Mouse (Mus musculus) heart, postnatal 0 days (tissue): ENCODE results near the gene Akna. TPM values are rescaled to one million over a fixed set of nuclear protein-coding genes. Genes with fewer than 3 reads are reported as not detected.

Source experiments
- ATAC-seq: fragments of 200-750 bp; cut with Nextera tagmentation; 2 replicates; pipeline ENCODE4 v1.8.0; 2017; ENCODE audit warnings: low read depth, moderate number of reproducible peaks, moderate library complexity; ENCODE audit not compliant: insufficient read depth
- DNase-seq: peaks from one replicate; pipeline ENCODE4 v3.0.0-alpha.2; 2016; ENCODE audit warnings: low spot score
- H3K27ac ChIP-seq: fragments of 300-500 bp; sonication (generic); 2 replicates; pipeline ENCODE4 v1.5.1; 2014; ENCODE audit warnings: low read depth, mild to moderate bottlenecking
- H3K27me3 ChIP-seq: fragments of 300-500 bp; sonication (generic); 2 replicates; pipeline ENCODE4 v1.6.1; 2014; ENCODE audit warnings: low read length, mixed read lengths; ENCODE audit not compliant: control insufficient read depth, insufficient read depth
- H3K36me3 ChIP-seq: fragments of 300-500 bp; sonication (generic); replicated peaks from 2 replicates; pipeline ENCODE4 v1.6.1; 2014; ENCODE audit warnings: low read length, mixed read lengths; ENCODE audit not compliant: control insufficient read depth, insufficient read depth
- H3K4me1 ChIP-seq: fragments of 300-500 bp; sonication (generic); 2 replicates; pipeline ENCODE4 v1.6.1; 2014; ENCODE audit warnings: antibody characterized with exemption; ENCODE audit not compliant: control insufficient read depth, insufficient read depth
- H3K4me2 ChIP-seq: fragments of 300-500 bp; sonication (generic); 2 replicates; pipeline ENCODE4 v1.6.1; 2014; ENCODE audit warnings: low read depth, mild to moderate bottlenecking, low read length, moderate library complexity
- H3K4me3 ChIP-seq: fragments of 300-500 bp; sonication (generic); 2 replicates; pipeline ENCODE4 v1.5.1; 2014; ENCODE audit warnings: low read depth, low read length
- H3K9ac ChIP-seq: fragments of 300-500 bp; sonication (generic); replicated peaks from 2 replicates; pipeline ENCODE4 v1.6.1; 2014; ENCODE audit warnings: low read depth, low read length, mixed read lengths
- H3K9me3 ChIP-seq: fragments of 300-500 bp; sonication (generic); replicated peaks from 2 replicates; pipeline ENCODE4 v1.6.1; 2016; ENCODE audit warnings: low read length; ENCODE audit not compliant: control insufficient read depth
- CTCF ChIP-seq: IDR thresholded peaks from 2 replicates; pipeline ENCODE4 v1.5.1; 2016; ENCODE audit warnings: antibody characterized with exemption, control low read depth, low read depth
- EP300 ChIP-seq: IDR thresholded peaks from 2 replicates; pipeline ENCODE4 v1.6.1; 2016; ENCODE audit warnings: antibody characterized with exemption, low read depth
- WGBS: fragments of 180-500 bp; shearing (Covaris S2); extraction: QIAGEN DNeasy Blood & Tissue Kit; methylation state at CpG from one replicate; pipeline ENCODE4 v1.1.7; 2014; 5-methylcytosine and 5-hydroxymethylcytosine counted together
- polyA plus RNA-seq: library from polyadenylated mRNA; unstranded; fragments of >200 nt; fragmentation: Nextera tagmentation; extraction: Ambion mirVana; gene quantifications from 2 replicates; pipeline ENCODE4 v1.2.1, GENCODE M21; 2015
- total RNA-seq: library from RNA; depleted of rRNA; stranded (reverse); fragments of >200 nt; gene quantifications from 2 replicates; pipeline ENCODE4 v1.2.3, GENCODE M21; 2014; ENCODE audit warnings: low replicate concordance

Akna gene
- total and polyA plus RNA-seq, 2 experiments from 2014 or later, result 1.4 to 5.5 TPM

- 0 out of 2 replicates have a peak, but pooled peaks cover 3% of the 10 kb centered on the region for H3K27me3 ChIP-seq
- peaks cover 14% of the 10 kb centered on the region; the same call in 1 of the 2 replicates for H3K4me1 ChIP-seq
- ATAC-seq (no peak), DNase-seq (no peak)
- H3K4me2 ChIP-seq, result peak overlapping the region; percentile 91
- whole genome bisulfite sequencing, result 2% methylated on average over 18 of the region's 18 CpGs
- H3K4me3 ChIP-seq, result peak overlapping the region; percentile 53
- H3K36me3 ChIP-seq, result no peaks in the 10 kb centered on the region
- TF ChIP-seq CTCF, result no peak
- no peak for TF ChIP-seq EP300
- no peak overlapping the region for H3K9ac ChIP-seq
- no peaks in the 10 kb centered on the region for H3K9me3 ChIP-seq
- H3K27ac ChIP-seq, result peak overlapping the region; percentile 2; the same call in 1 of the 2 replicates
Measured at GRCm38 (mm10) chr4:63409317-63409907, 6.3 kb upstream of the Akna start.

- Histone ChIP-seq H3K4me1 (peaks cover 14% of the 10 kb centered on the region; the same call in 1 of the 2 replicates), H3K27me3 (0 out of 2 replicates have a peak, but pooled peaks cover 3% of the 10 kb centered on the region), H3K4me3 (no peak overlapping the region), H3K9me3 (no peaks in the 10 kb centered on the region), H3K27ac (0 out of 2 replicates have a peak overlapping the region, but pooled peaks have one; percentile 18), H3K9ac (no peak overlapping the region), H3K4me2 (peak overlapping the region; percentile 91; the same call in 1 of the 2 replicates), H3K36me3 (no peaks in the 10 kb centered on the region)
- WGBS, result 6% methylated on average over 8 of the region's 8 CpGs
- DNase-seq (no peak), ATAC-seq (peak; percentile 58)
- TF ChIP-seq CTCF (peak; percentile 87), EP300 (no peak)
Measured at GRCm38 (mm10) chr4:63408649-63409048, 5.5 kb upstream of the Akna start.

GRCm38 (mm10) chr4:63408247-63408646, 5.1 kb upstream of the Akna start:
- Histone ChIP-seq H3K9me3 (no peaks in the 10 kb centered on the region), H3K4me2 (no peak overlapping the region; the same call in 1 of the 2 replicates), H3K4me3 (no peak overlapping the region), H3K27me3 (0 out of 2 replicates have a peak, but pooled peaks cover 3% of the 10 kb centered on the region), H3K4me1 (peaks cover 14% of the 10 kb centered on the region; the same call in 1 of the 2 replicates), H3K36me3 (no peaks in the 10 kb centered on the region), H3K9ac (0 out of 2 replicates have a peak overlapping the region, but pooled peaks have one; percentile 23), H3K27ac (0 out of 2 replicates have a peak overlapping the region, but pooled peaks have one; percentile 18)
- TF ChIP-seq CTCF, result no peak
- TF ChIP-seq EP300, result no peak
- whole genome bisulfite sequencing, result 42% methylated on average over 7 of the region's 7 CpGs
- DNase-seq, result no peak
- no peak for ATAC-seq

GRCm38 (mm10) chr4:63405683-63406082, 2.5 kb upstream of the Akna start:
- Histone ChIP-seq H3K4me1 (peaks cover 23% of the 10 kb centered on the region; the same call in 1 of the 2 replicates), H3K36me3 (no peaks in the 10 kb centered on the region), H3K9me3 (no peaks in the 10 kb centered on the region), H3K9ac (no peak overlapping the region), H3K4me2 (no peak overlapping the region), H3K27ac (no peak overlapping the region), H3K27me3 (0 out of 2 replicates have a peak, but pooled peaks cover 3% of the 10 kb centered on the region), H3K4me3 (no peak overlapping the region)
- no peak for ATAC-seq
- no peak for DNase-seq
- WGBS, result 55% methylated on average over 4 of the region's 4 CpGs
- TF ChIP-seq CTCF (no peak), EP300 (no peak)

GRCm38 (mm10) chr4:63405051-63405450, 1.9 kb upstream of the Akna start:
- ATAC-seq (no peak), DNase-seq (no peak)
- WGBS, result 8% methylated on average over 7 of the region's 7 CpGs
- Histone ChIP-seq H3K9ac (no peak overlapping the region), H3K4me3 (no peak overlapping the region), H3K9me3 (no peaks in the 10 kb centered on the region), H3K4me2 (no peak overlapping the region), H3K4me1 (peaks cover 22% of the 10 kb centered on the region; the same call in 1 of the 2 replicates), H3K27me3 (0 out of 2 replicates have a peak, but pooled peaks cover 3% of the 10 kb centered on the region), H3K27ac (peak overlapping the region; percentile 89; the same call in 1 of the 2 replicates), H3K36me3 (no peaks in the 10 kb centered on the region)
- no peak for TF ChIP-seq CTCF
- no peak for TF ChIP-seq EP300
